Mouse (Mus musculus) myocyte (in vitro differentiated cells): ENCODE measurements around the gene Snai1. TPM values are rescaled to one million over a fixed set of nuclear protein-coding genes. Genes with fewer than 3 reads are reported as not detected.

ENCODE experiments used
- H3K27me3 ChIP-seq: one replicate; pipeline ENCODE4 v1.6.1; 2011; ENCODE audit not compliant: control insufficient read depth, insufficient read depth, insufficient read length
- H3K36me3 ChIP-seq: one replicate; pipeline ENCODE4 v1.6.1; 2011; ENCODE audit not compliant: control insufficient read depth, insufficient read depth
- H3K4me2 ChIP-seq: one replicate; pipeline ENCODE4 v1.6.1; 2011; ENCODE audit warnings: low read depth, control low read depth
- H3K4me3 ChIP-seq: one replicate; pipeline ENCODE4 v1.5.1; 2011; ENCODE audit warnings: mild to moderate bottlenecking, control low read depth, moderate library complexity
- H3K79me2 ChIP-seq: one replicate; pipeline ENCODE4 v1.6.1; 2011; ENCODE audit not compliant: control insufficient read depth, insufficient read depth
- H3ac ChIP-seq: one replicate; pipeline ENCODE4 v1.6.1; 2011; ENCODE audit not compliant: control insufficient read depth, insufficient read length
- CEBPB ChIP-seq: IDR thresholded peaks from 2 replicates; pipeline ENCODE4 v1.6.1; 2011; ENCODE audit warnings: mild to moderate bottlenecking, moderate library complexity; ENCODE audit not compliant: poor library complexity, insufficient read depth, severe bottlenecking
- E2F4 ChIP-seq: IDR thresholded peaks from one replicate; pipeline ENCODE4 v1.6.1; 2011; ENCODE audit warnings: mild to moderate bottlenecking, control low read depth, moderate library complexity; ENCODE audit not compliant: insufficient read depth
- MAX ChIP-seq: IDR thresholded peaks from one replicate; pipeline ENCODE4 v1.6.1; 2011; ENCODE audit warnings: low read depth, mild to moderate bottlenecking, control low read depth
- MYOD1 ChIP-seq, 3 experiments: IDR thresholded peaks; one replicate each; pipeline ENCODE4 v1.6.1; 2011; ENCODE audit warnings: control low read depth in 2 of 3, low read depth in 2 of 3, mild to moderate bottlenecking in 2 of 3, moderate library complexity in 1 of 3; ENCODE audit not compliant: insufficient read length in 2 of 3, control insufficient read depth in 1 of 3
- MYOG ChIP-seq, 3 experiments: IDR thresholded peaks; one replicate each; pipeline ENCODE4 v1.6.1; 2011; ENCODE audit warnings: control low read depth in 2 of 3, low read depth in 2 of 3, mild to moderate bottlenecking in 2 of 3; ENCODE audit not compliant: insufficient read length in 2 of 3, control insufficient read depth in 1 of 3, insufficient read depth in 1 of 3
- POLR2A ChIP-seq: IDR thresholded peaks from one replicate; pipeline ENCODE4 v1.6.1; 2011; ENCODE audit warnings: low read depth, mild to moderate bottlenecking, control low read depth, moderate library complexity; ENCODE audit not compliant: insufficient read length
- POLR2AphosphoS2 ChIP-seq: IDR thresholded peaks from one replicate; pipeline ENCODE4 v1.6.1; 2011; ENCODE audit warnings: low read depth, control low read depth; ENCODE audit not compliant: insufficient read length
- REST ChIP-seq: IDR thresholded peaks from one replicate; pipeline ENCODE4 v1.6.1; 2011; ENCODE audit warnings: mild to moderate bottlenecking, control low read depth, moderate library complexity; ENCODE audit not compliant: insufficient read depth, insufficient read length
- SRF ChIP-seq: IDR thresholded peaks from one replicate; pipeline ENCODE4 v1.6.1; 2011; ENCODE audit warnings: low read depth; ENCODE audit not compliant: control insufficient read depth, insufficient read length
- TCF12 ChIP-seq: IDR thresholded peaks from one replicate; pipeline ENCODE4 v1.6.1; 2011; ENCODE audit warnings: mild to moderate bottlenecking, control low read depth; ENCODE audit not compliant: poor library complexity, insufficient read depth, severe bottlenecking
- TCF3 ChIP-seq: IDR thresholded peaks from one replicate; pipeline ENCODE4 v1.6.1; 2011; ENCODE audit warnings: low read depth, control low read depth; ENCODE audit not compliant: insufficient read length
- USF1 ChIP-seq: IDR thresholded peaks from one replicate; pipeline ENCODE4 v1.6.1; 2011; ENCODE audit warnings: low read depth, mild to moderate bottlenecking, control low read depth, moderate library complexity
- polyA plus RNA-seq: library from polyadenylated mRNA; unstranded; fragments of >200 nt; fragmentation: generic; extraction: Trizol; gene quantifications from one replicate; pipeline ENCODE4 v1.2.1, GENCODE M21; 2012; ENCODE audit warnings: missing spikeins

Gene Snai1
- polyA plus RNA-seq, 1 experiment = 48.5 TPM

GRCm38 (mm10) chr2:167565682-167566081 lies 27.7 kb downstream of the Snai1 start:
- H3K79me2 ChIP-seq = no peaks in the 10 kb centered on the region
- no peak overlapping the region for H3ac ChIP-seq
- H3K36me3 ChIP-seq = no peaks in the 10 kb centered on the region
- peak overlapping the region; percentile 81 for H3K4me2 ChIP-seq
- peak; percentile 53 for TF ChIP-seq POLR2A
- peak in 1 of 3 experiments; percentile 28 for TF ChIP-seq MYOD1 (IDR thresholded peaks at IDR 0.05; ENCODE audit: control insufficient read depth in 1 of 3, insufficient read length in 2 of 3, low read depth in 2 of 3)
- no peak for TF ChIP-seq CEBPB
- TF ChIP-seq TCF3 = no peak
- TF ChIP-seq MYOG (IDR thresholded peaks at IDR 0.05; ENCODE audit: control insufficient read depth in 1 of 3, insufficient read depth in 1 of 3, insufficient read length in 2 of 3, low read depth in 2 of 3) = peak in 1 of 3 experiments; percentile 37
- TF ChIP-seq USF1 = no peak
- TF ChIP-seq TCF12 = no peak
- TF ChIP-seq SRF = no peak
- no peak overlapping the region for H3K4me3 ChIP-seq
- H3K27me3 ChIP-seq = no peaks in the 10 kb centered on the region

GRCm38 (mm10) chr2:167568112-167568511 lies 30.1 kb downstream of the Snai1 start:
- Histone ChIP-seq H3K4me2 (no peak overlapping the region), H3K79me2 (no peaks in the 10 kb centered on the region), H3K36me3 (no peaks in the 10 kb centered on the region), H3K4me3 (no peak overlapping the region), H3ac (no peak overlapping the region), H3K27me3 (no peaks in the 10 kb centered on the region)
- TF ChIP-seq SRF (no peak), REST (no peak), CEBPB (no peak), TCF3 (no peak), E2F4 (no peak), MYOG (IDR thresholded peaks at IDR 0.05; ENCODE audit: control insufficient read depth in 1 of 3, insufficient read depth in 1 of 3, insufficient read length in 2 of 3, low read depth in 2 of 3) (no peak), TCF12 (no peak), USF1 (no peak), POLR2AphosphoS2 (no peak), MYOD1 (IDR thresholded peaks at IDR 0.05; ENCODE audit: control insufficient read depth in 1 of 3, insufficient read length in 2 of 3, low read depth in 2 of 3) (no peak), MAX (no peak), POLR2A (no peak)

GRCm38 (mm10) chr2:167569934-167570651 lies 32.1 kb downstream of the Snai1 start:
- Histone ChIP-seq H3K27me3 (no peaks in the 10 kb centered on the region), H3ac (no peak overlapping the region), H3K79me2 (no peaks in the 10 kb centered on the region), H3K4me2 (peak overlapping the region; percentile 84), H3K36me3 (no peaks in the 10 kb centered on the region), H3K4me3 (no peak overlapping the region)
- TF ChIP-seq MYOG (IDR thresholded peaks at IDR 0.05; ENCODE audit: control insufficient read depth in 1 of 3, insufficient read depth in 1 of 3, insufficient read length in 2 of 3, low read depth in 2 of 3) = peak in 1 of 3 experiments; percentile 17
- TF ChIP-seq TCF12 = no peak
- TF ChIP-seq E2F4 = peak; percentile 44
- peak; percentile 78; the same call in 1 of the 2 replicates for TF ChIP-seq CEBPB
- TF ChIP-seq MYOD1 (IDR thresholded peaks at IDR 0.05; ENCODE audit: control insufficient read depth in 1 of 3, insufficient read length in 2 of 3, low read depth in 2 of 3) = peak in 2 of 3 experiments; percentile 46 to 67

GRCm38 (mm10) chr2:167570815-167571214 lies 32.8 kb downstream of the Snai1 start:
- peak overlapping the region; percentile 84 for H3K4me2 ChIP-seq
- TF ChIP-seq E2F4 (no peak), TCF3 (no peak), POLR2AphosphoS2 (no peak), TCF12 (no peak)
- H3K36me3 ChIP-seq = no peaks in the 10 kb centered on the region
- no peak overlapping the region for H3K4me3 ChIP-seq
- H3K27me3 ChIP-seq = no peaks in the 10 kb centered on the region
- H3K79me2 ChIP-seq = no peaks in the 10 kb centered on the region
- H3ac ChIP-seq = no peak overlapping the region

- no peak for TF ChIP-seq TCF12
- TF ChIP-seq SRF = no peak
- TF ChIP-seq POLR2AphosphoS2 = no peak
- no peak for TF ChIP-seq POLR2A
- no peak for TF ChIP-seq MYOG (IDR thresholded peaks at IDR 0.05; ENCODE audit: control insufficient read depth in 1 of 3, insufficient read depth in 1 of 3, insufficient read length in 2 of 3, low read depth in 2 of 3)
- TF ChIP-seq MYOD1 (IDR thresholded peaks at IDR 0.05; ENCODE audit: control insufficient read depth in 1 of 3, insufficient read length in 2 of 3, low read depth in 2 of 3) = no peak
- TF ChIP-seq MAX = no peak
- no peak for TF ChIP-seq TCF3
- no peak for TF ChIP-seq E2F4
- no peak for TF ChIP-seq CEBPB
- TF ChIP-seq USF1 = no peak
- TF ChIP-seq REST = no peak
- Histone ChIP-seq H3K79me2 (no peaks in the 10 kb centered on the region), H3K4me2 (no peak overlapping the region), H3K4me3 (no peak overlapping the region), H3ac (no peak overlapping the region), H3K27me3 (no peaks in the 10 kb centered on the region), H3K36me3 (no peaks in the 10 kb centered on the region)
These were observed 33.6 kb downstream of the Snai1 start for GRCm38 (mm10) chr2:167571442-167572220.
